Mouse (Mus musculus): ENCODE measurements around the gene Zdhhc25. TPM values are rescaled to one million over a fixed set of nuclear protein-coding genes. Genes with fewer than 3 reads are reported as not detected.

Gene Zdhhc25
- polyA plus RNA-seq, 1 experiment from 2014 or later: not detected

GRCm38 (mm10) chr15:88602496-88602895, 2.4 kb downstream of the Zdhhc25 start:
- no peaks in the 10 kb centered on the region for H3K4me1 ChIP-seq (ENCODE audit: control insufficient read depth, insufficient read depth, low read length)
- H3K4me3 ChIP-seq (ENCODE audit: low read depth, low read length): no peak overlapping the region
- H3K9me3 ChIP-seq (ENCODE audit: control insufficient read depth, low read length): no peaks in the 10 kb centered on the region
- 90% methylated on average over 3 of the region's 3 CpGs for WGBS
- H3K27ac ChIP-seq (ENCODE audit: low read depth, low read length): no peak overlapping the region
- H3K36me3 ChIP-seq (ENCODE audit: control insufficient read depth, insufficient read depth, low read length): no peaks in the 10 kb centered on the region
- H3K9ac ChIP-seq (replicated peaks; ENCODE audit: low read depth, low read length): no peak overlapping the region
- no peak overlapping the region for H3K4me2 ChIP-seq (ENCODE audit: low read depth, low read length)
- no peaks in the 10 kb centered on the region for H3K27me3 ChIP-seq (ENCODE audit: control insufficient read depth, insufficient read depth, low read length)
- ATAC-seq (ENCODE audit: low read depth): no peak

GRCm38 (mm10) chr15:88603091-88603732, 3.1 kb downstream of the Zdhhc25 start:
- WGBS: 86% methylated on average over 9 of the region's 9 CpGs
- Histone ChIP-seq H3K9ac (replicated peaks; ENCODE audit: low read depth, low read length) (no peak overlapping the region), H3K27me3 (ENCODE audit: control insufficient read depth, insufficient read depth, low read length) (no peaks in the 10 kb centered on the region), H3K27ac (ENCODE audit: low read depth, low read length) (no peak overlapping the region), H3K36me3 (ENCODE audit: control insufficient read depth, insufficient read depth, low read length) (no peaks in the 10 kb centered on the region), H3K9me3 (ENCODE audit: control insufficient read depth, low read length) (no peaks in the 10 kb centered on the region), H3K4me1 (ENCODE audit: control insufficient read depth, insufficient read depth, low read length) (no peaks in the 10 kb centered on the region), H3K4me2 (ENCODE audit: low read depth, low read length) (no peak overlapping the region), H3K4me3 (ENCODE audit: low read depth, low read length) (no peak overlapping the region)
- no peak for ATAC-seq (ENCODE audit: low read depth)

DNA sequence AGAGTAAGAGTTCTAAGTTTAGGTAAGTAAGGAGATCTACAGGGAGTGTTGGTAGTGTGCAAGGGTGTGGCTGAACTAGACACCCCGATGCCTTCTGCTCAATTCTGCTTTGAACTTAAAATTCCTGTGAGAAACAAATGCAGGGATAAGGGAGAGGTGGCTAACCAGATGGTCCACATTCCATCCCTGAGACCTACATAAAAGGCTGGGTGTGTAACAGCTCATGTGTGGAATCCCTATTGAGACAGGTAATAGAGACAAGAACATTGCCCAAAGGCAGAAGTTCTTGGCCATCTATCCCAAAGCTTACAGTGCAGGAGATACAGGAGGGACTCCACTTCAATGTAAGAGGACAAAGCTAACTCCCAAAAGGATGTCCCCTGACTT, 3.6 kb downstream of the Zdhhc25 start:
- Histone ChIP-seq H3K4me3 (ENCODE audit: low read depth, low read length) (no peak overlapping the region), H3K9ac (replicated peaks; ENCODE audit: low read depth, low read length) (no peak overlapping the region), H3K27me3 (ENCODE audit: control insufficient read depth, insufficient read depth, low read length) (no peaks in the 10 kb centered on the region), H3K36me3 (ENCODE audit: control insufficient read depth, insufficient read depth, low read length) (no peaks in the 10 kb centered on the region), H3K4me2 (ENCODE audit: low read depth, low read length) (no peak overlapping the region), H3K27ac (ENCODE audit: low read depth, low read length) (no peak overlapping the region), H3K4me1 (ENCODE audit: control insufficient read depth, insufficient read depth, low read length) (no peaks in the 10 kb centered on the region), H3K9me3 (ENCODE audit: control insufficient read depth, low read length) (no peaks in the 10 kb centered on the region)
- ATAC-seq (ENCODE audit: low read depth): no peak
- 92% methylated on average over 1 of the region's 1 CpGs for WGBS

DNA sequence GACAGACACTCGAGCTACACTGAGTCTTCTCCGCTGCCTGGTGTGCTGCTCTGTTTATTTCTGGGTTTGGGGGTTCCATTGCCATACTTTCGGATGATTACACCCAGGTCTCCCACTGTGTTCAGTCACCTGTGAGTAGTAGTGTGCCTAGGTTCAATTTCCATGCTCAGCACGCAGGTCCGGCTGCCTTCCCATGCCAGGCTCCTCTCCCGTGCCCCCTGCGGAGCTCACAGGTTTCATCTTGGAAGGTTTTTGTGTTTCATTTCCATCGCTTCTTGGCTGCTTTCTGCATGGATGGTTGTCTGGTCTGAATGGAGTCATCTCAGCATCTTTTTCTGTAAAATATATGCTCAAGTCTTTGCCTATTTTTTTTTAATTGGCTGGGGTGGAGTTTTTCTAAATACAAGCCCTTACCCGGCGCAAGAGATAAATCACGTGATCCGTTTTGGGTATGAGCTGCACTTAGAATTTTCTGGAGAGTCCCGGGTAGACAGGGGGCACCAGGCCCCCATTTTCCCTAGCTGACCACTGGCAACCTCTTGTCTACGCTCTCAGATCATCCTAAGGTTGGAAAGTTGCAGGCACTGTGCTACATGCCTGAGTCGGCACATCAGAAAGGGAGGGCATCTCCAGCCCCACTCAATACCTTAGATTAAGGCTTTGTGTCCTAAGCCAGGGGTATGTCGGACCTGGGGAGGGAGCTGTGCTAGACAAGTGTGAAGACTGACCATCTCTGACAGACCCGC, 4.7 kb downstream of the Zdhhc25 start:
- Histone ChIP-seq H3K27ac (ENCODE audit: low read depth, low read length) (no peak overlapping the region), H3K4me1 (ENCODE audit: control insufficient read depth, insufficient read depth, low read length) (no peaks in the 10 kb centered on the region), H3K9ac (replicated peaks; ENCODE audit: low read depth, low read length) (no peak overlapping the region), H3K4me2 (ENCODE audit: low read depth, low read length) (no peak overlapping the region), H3K36me3 (ENCODE audit: control insufficient read depth, insufficient read depth, low read length) (no peaks in the 10 kb centered on the region), H3K4me3 (ENCODE audit: low read depth, low read length) (no peak overlapping the region), H3K9me3 (ENCODE audit: control insufficient read depth, low read length) (no peaks in the 10 kb centered on the region), H3K27me3 (ENCODE audit: control insufficient read depth, insufficient read depth, low read length) (no peaks in the 10 kb centered on the region)
- WGBS: 86% methylated on average over 17 of the region's 17 CpGs
- ATAC-seq (ENCODE audit: low read depth): no peak

DNA sequence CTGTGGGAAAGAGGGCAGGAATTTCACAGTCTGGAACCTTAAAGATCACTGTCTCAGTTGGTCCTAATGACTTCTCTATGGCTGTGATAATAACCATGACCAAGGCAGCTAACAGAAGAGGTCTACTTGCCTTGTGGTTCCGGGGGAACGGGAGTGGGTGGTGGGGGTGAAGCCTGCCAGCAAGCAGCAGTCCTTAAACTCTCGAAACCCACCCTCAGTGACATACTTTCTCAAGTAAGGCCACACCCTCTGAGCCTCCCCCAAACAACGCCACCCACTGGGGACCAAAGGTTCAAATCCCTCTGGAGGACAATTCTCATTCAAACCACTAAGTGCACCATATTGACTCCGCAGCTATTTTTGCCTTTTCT, 5.3 kb downstream of the Zdhhc25 start:
- 74% methylated on average over 5 of the region's 5 CpGs for WGBS
- Histone ChIP-seq H3K27ac (ENCODE audit: low read depth, low read length) (no peak overlapping the region), H3K36me3 (ENCODE audit: control insufficient read depth, insufficient read depth, low read length) (no peaks in the 10 kb centered on the region), H3K9me3 (ENCODE audit: control insufficient read depth, low read length) (no peaks in the 10 kb centered on the region), H3K4me1 (ENCODE audit: control insufficient read depth, insufficient read depth, low read length) (no peaks in the 10 kb centered on the region), H3K9ac (replicated peaks; ENCODE audit: low read depth, low read length) (no peak overlapping the region), H3K4me2 (ENCODE audit: low read depth, low read length) (no peak overlapping the region), H3K4me3 (ENCODE audit: low read depth, low read length) (no peak overlapping the region), H3K27me3 (ENCODE audit: control insufficient read depth, insufficient read depth, low read length) (no peaks in the 10 kb centered on the region)
- no peak for ATAC-seq (ENCODE audit: low read depth)

DNA sequence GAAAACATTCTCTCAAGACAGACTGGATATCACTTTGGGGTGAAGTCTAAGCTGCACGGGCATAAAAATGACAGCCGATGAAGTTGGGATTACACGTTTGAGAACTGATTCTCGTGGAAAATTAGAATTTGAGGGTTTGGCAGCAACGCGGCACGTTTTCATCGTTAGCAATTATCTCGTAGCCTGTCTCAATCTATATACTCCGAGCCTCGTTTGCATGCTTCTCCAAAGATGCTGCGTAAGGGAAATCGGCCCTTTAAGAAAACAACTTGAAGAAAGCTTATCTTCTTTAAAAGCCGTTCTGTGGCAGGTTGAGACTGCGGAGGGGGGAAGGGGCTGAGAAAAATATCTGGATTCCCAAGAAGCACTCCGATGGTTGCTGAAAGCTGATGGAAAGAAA, 17.0 kb downstream of the Zdhhc25 start:
- no peaks in the 10 kb centered on the region for H3K27me3 ChIP-seq (ENCODE audit: control insufficient read depth, insufficient read depth, low read length)
- 0 out of 2 replicates have a peak, but pooled peaks cover 3% of the 10 kb centered on the region for H3K4me1 ChIP-seq (ENCODE audit: control insufficient read depth, insufficient read depth, low read length)
- 81% methylated on average over 16 of the region's 16 CpGs for WGBS
- H3K9me3 ChIP-seq (ENCODE audit: control insufficient read depth, low read length): no peaks in the 10 kb centered on the region
- ATAC-seq (ENCODE audit: low read depth): no peak
- no peak overlapping the region for H3K9ac ChIP-seq (replicated peaks; ENCODE audit: low read depth, low read length)
- no peaks in the 10 kb centered on the region for H3K36me3 ChIP-seq (ENCODE audit: control insufficient read depth, insufficient read depth, low read length)
- no peak overlapping the region for H3K4me2 ChIP-seq (ENCODE audit: low read depth, low read length)
- no peak overlapping the region for H3K4me3 ChIP-seq (ENCODE audit: low read depth, low read length)
- no peak overlapping the region for H3K27ac ChIP-seq (ENCODE audit: low read depth, low read length)

GRCm38 (mm10) chr15:88618008-88618773, 18.1 kb downstream of the Zdhhc25 start:
- no peak for ATAC-seq (ENCODE audit: low read depth)
- H3K4me1 ChIP-seq (ENCODE audit: control insufficient read depth, insufficient read depth, low read length): 0 out of 2 replicates have a peak, but pooled peaks cover 3% of the 10 kb centered on the region

GRCm38 (mm10) chr15:88620017-88620416, 19.9 kb downstream of the Zdhhc25 start:
- H3K9me3 ChIP-seq (ENCODE audit: control insufficient read depth, low read length): no peaks in the 10 kb centered on the region
- H3K36me3 ChIP-seq (ENCODE audit: control insufficient read depth, insufficient read depth, low read length): no peaks in the 10 kb centered on the region
- no peaks in the 10 kb centered on the region for H3K27me3 ChIP-seq (ENCODE audit: control insufficient read depth, insufficient read depth, low read length)
- H3K4me1 ChIP-seq (ENCODE audit: control insufficient read depth, insufficient read depth, low read length): 0 out of 2 replicates have a peak, but pooled peaks cover 3% of the 10 kb centered on the region
- no peak overlapping the region for H3K4me2 ChIP-seq (ENCODE audit: low read depth, low read length)
- ATAC-seq (ENCODE audit: low read depth): no peak
- no peak overlapping the region for H3K9ac ChIP-seq (replicated peaks; ENCODE audit: low read depth, low read length)
- H3K27ac ChIP-seq (ENCODE audit: low read depth, low read length): no peak overlapping the region
- H3K4me3 ChIP-seq (ENCODE audit: low read depth, low read length): no peak overlapping the region
- 93% methylated on average over 2 of the region's 2 CpGs for WGBS

More at GRCm38 (mm10) chr15:88618008-88618773, 18.1 kb downstream of the Zdhhc25 start:
- Histone ChIP-seq H3K27ac (ENCODE audit: low read depth, low read length) (no peak overlapping the region), H3K36me3 (ENCODE audit: control insufficient read depth, insufficient read depth, low read length) (no peaks in the 10 kb centered on the region), H3K9ac (replicated peaks; ENCODE audit: low read depth, low read length) (no peak overlapping the region), H3K4me3 (ENCODE audit: low read depth, low read length) (no peak overlapping the region), H3K27me3 (ENCODE audit: control insufficient read depth, insufficient read depth, low read length) (no peaks in the 10 kb centered on the region), H3K9me3 (ENCODE audit: control insufficient read depth, low read length) (no peaks in the 10 kb centered on the region), H3K4me2 (ENCODE audit: low read depth, low read length) (no peak overlapping the region)
- 32% methylated on average over 17 of the region's 17 CpGs for WGBS

- H3K27ac ChIP-seq (ENCODE audit: low read depth, low read length): no peak overlapping the region
- H3K36me3 ChIP-seq (ENCODE audit: control insufficient read depth, insufficient read depth, low read length): no peaks in the 10 kb centered on the region
- H3K4me2 ChIP-seq (ENCODE audit: low read depth, low read length): no peak overlapping the region
- no peaks in the 10 kb centered on the region for H3K9me3 ChIP-seq (ENCODE audit: control insufficient read depth, low read length)
- H3K4me3 ChIP-seq (ENCODE audit: low read depth, low read length): no peak overlapping the region
- no peak for ATAC-seq (ENCODE audit: low read depth)
- 92% methylated on average over 2 of the region's 2 CpGs for WGBS
- no peaks in the 10 kb centered on the region for H3K27me3 ChIP-seq (ENCODE audit: control insufficient read depth, insufficient read depth, low read length)
- H3K4me1 ChIP-seq (ENCODE audit: control insufficient read depth, insufficient read depth, low read length): no peaks in the 10 kb centered on the region
- no peak overlapping the region for H3K9ac ChIP-seq (replicated peaks; ENCODE audit: low read depth, low read length)
Measured at GRCm38 (mm10) chr15:88623891-88624290, 23.8 kb downstream of the Zdhhc25 start.

Data from neural tube, embryonic 14.5 days (tissue).